In genomic region chr6:96186517-96186916, GRCm38 (mm10) we compare ENCODE assay signal across 33 mouse cellular contexts. TPM values are rescaled to one million over a fixed set of nuclear protein-coding genes. Genes with fewer than 3 reads are reported as not detected.
"Had no signal": no experiment of that assay in that cellular context is flagged by ENCODE, and none has a peak within 500 bp of the region (broad histone marks: within the 10 kb centered on the region; RNA-seq: fewer than 3 reads in every experiment).

No protein-coding gene starts in this region.

- H3K36me3 ChIP-seq: embryonic facial prominence, embryonic 10.5 days; embryonic facial prominence, embryonic 12.5 days; embryonic facial prominence, embryonic 13.5 days; embryonic facial prominence, embryonic 15.5 days; forebrain, embryonic 10.5 days; forebrain, embryonic 12.5 days; forebrain, embryonic 15.5 days had no signal

- H3K4me3 ChIP-seq: embryonic facial prominence, embryonic 10.5 days; embryonic facial prominence, embryonic 12.5 days; embryonic facial prominence, embryonic 13.5 days; embryonic facial prominence, embryonic 15.5 days; erythroblast, embryonic 14.5 days; forebrain, embryonic 10.5 days; forebrain, embryonic 12.5 days; forebrain, embryonic 13.5 days; forebrain, embryonic 15.5 days; gastrocnemius, adult 2 months; heart, adult 2 months had no signal

- H3K27ac ChIP-seq: embryonic facial prominence, embryonic 10.5 days; embryonic facial prominence, embryonic 12.5 days; embryonic facial prominence, embryonic 13.5 days; embryonic facial prominence, embryonic 15.5 days; forebrain, embryonic 10.5 days; forebrain, embryonic 12.5 days; forebrain, embryonic 13.5 days; forebrain, embryonic 15.5 days; gastrocnemius, adult 2 months; heart, adult 2 months had no signal

- DNase-seq: cerebellum, adult 9-10 months; cerebellum, adult 9-11 months; cerebellum, postnatal 10 days; cerebellum, postnatal 14 days; cerebellum, postnatal 25 days; cerebellum, postnatal 36 days; embryo, embryonic 11 days; forebrain, postnatal 0 days; gastrocnemius, adult 2 months; gastrocnemius, postnatal 10 days; gastrocnemius, postnatal 14 days; gastrocnemius, postnatal 25 days; gastrocnemius, postnatal 36 days; heart, adult 11 months; heart, adult 18-20 months; heart, adult 2 months had no signal

- H3K9me3 ChIP-seq: embryonic facial prominence, embryonic 10.5 days; embryonic facial prominence, embryonic 12.5 days; embryonic facial prominence, embryonic 13.5 days; embryonic facial prominence, embryonic 15.5 days; forebrain, embryonic 10.5 days; forebrain, embryonic 12.5 days; forebrain, embryonic 13.5 days; forebrain, embryonic 15.5 days had no signal

- H3K27me3 ChIP-seq: embryonic facial prominence, embryonic 12.5 days; embryonic facial prominence, embryonic 13.5 days; embryonic facial prominence, embryonic 15.5 days had no signal

- ATAC-seq: forebrain, embryonic 13.5 days; forebrain, embryonic 14.5 days; forebrain, embryonic 15.5 days; forebrain, embryonic 16.5 days; forebrain, postnatal 0 days had no signal

- H3K4me1 ChIP-seq: embryonic facial prominence, embryonic 10.5 days; embryonic facial prominence, embryonic 12.5 days; embryonic facial prominence, embryonic 13.5 days; embryonic facial prominence, embryonic 15.5 days had no signal

RNA-seq across cellular contexts. Expression of gene 1700123L14Rik, which starts 20.5 kb away (rescaled TPM):
- polyA plus RNA-seq: cortical plate, adult 2 months; embryonic facial prominence, embryonic 10.5 days; embryonic facial prominence, embryonic 11.5 days; embryonic facial prominence, embryonic 12.5 days; embryonic facial prominence, embryonic 13.5 days; embryonic facial prominence, embryonic 14.5 days; embryonic facial prominence, embryonic 15.5 days; erythroblast, embryonic 14.5 days; forebrain, embryonic 10.5 days; forebrain, embryonic 11.5 days; forebrain, embryonic 12.5 days; forebrain, embryonic 13.5 days; forebrain, embryonic 14.5 days; forebrain, embryonic 16.5 days; frontal cortex, adult 2 months; heart, embryonic 11.5 days had no signal
